Mouse (Mus musculus) subcutaneous adipose tissue, adult 2 months (tissue): Measurements from ENCODE around the gene Ccdc36. TPM values are rescaled to one million over a fixed set of nuclear protein-coding genes. Genes with fewer than 3 reads are reported as not detected.

Experiments
- polyA plus RNA-seq: library from polyadenylated mRNA; depleted of rRNA; stranded (reverse); fragments of >200 nt; gene quantifications from 2 replicates; pipeline ENCODE4 v1.2.3, GENCODE M21; 2012; ENCODE audit warnings: low replicate concordance; rRNA removed

The Ccdc36 gene
- 0.10 TPM in 1 of 2 replicates, not detected in the other for polyA plus RNA-seq

GRCm38 (mm10) chr9:108428384-108428783, at the start of gene Ccdc36:
Gene Ccdc36, minus strand, starts transcription at chr9:108428484.

GRCm38 (mm10) chr9:108461181-108461631, 32.9 kb upstream of the Ccdc36 start, which contains the start of gene Klhdc8b:
Gene Klhdc8b, minus strand, starts transcription at chr9:108461581.

DNA sequence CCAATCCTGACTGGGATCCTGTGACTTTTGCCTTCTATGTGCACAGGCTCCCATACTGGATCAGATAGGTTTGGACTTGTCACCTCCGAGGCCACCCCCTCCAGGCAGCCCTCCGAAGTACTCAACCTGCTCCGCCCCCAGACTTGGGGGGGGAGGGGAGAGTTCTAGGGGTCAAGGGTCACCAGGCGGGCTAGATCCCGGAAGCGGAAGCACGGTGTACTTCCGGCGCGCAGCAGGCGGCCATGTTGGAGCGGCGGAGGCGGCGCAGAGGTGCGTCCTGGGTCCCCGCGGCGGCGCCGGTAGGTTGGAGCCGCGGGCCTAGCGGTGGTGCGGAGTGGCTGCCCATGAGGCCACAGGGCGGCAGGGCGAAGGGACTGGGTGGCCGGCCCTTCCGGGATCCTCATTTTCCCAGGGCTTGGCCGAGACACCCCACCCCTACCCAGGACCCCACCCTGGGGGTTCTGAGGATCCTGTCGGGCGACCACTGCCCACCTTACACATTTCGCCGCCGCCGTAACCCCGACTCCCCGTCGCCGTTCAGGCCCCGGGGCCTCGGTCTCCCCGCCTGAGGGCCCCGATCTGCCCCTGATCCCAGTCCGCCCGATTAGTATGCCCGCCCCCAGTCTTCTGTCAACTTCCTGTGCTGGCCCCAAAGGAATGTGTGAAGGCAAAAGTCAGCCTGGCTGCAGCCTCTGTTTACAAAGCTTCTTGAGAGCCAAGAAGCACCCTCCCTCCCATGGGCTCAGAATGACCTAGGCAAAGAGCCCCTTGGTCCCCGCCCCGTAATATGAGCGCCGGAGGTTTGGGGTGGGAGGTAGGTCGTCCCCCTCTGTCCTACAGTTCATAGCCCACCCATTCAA, 32.3 kb upstream of the Ccdc36 start, which contains the start of gene Ccdc71:
Ccdc71 (plus strand) TSS at position 209 of the 860 bp plus-strand sequence.

DNA sequence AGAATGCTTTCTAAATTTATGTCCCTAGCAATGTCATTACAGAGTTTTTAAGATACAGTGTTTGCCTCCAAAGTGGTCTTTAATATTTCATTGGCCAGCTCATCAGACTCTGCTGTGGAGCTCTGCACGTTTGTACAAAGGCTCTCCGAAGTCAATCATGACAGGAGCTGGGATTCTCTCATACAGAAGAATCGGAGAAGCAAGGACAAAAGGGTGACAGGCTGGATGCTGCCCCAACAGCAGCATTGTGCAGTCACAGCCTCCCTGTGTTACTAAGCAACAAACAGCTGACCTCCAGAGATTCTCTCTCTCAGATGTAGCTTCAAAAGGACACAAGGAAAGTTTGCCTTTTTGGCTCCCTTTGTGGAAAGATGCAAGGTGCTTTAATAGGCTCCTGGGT, 7.9 kb upstream of the Ccdc36 start, which contains the start of gene BC048562:
BC048562 (plus strand) TSS at position 301 of the 400 bp plus-strand sequence.

DNA sequence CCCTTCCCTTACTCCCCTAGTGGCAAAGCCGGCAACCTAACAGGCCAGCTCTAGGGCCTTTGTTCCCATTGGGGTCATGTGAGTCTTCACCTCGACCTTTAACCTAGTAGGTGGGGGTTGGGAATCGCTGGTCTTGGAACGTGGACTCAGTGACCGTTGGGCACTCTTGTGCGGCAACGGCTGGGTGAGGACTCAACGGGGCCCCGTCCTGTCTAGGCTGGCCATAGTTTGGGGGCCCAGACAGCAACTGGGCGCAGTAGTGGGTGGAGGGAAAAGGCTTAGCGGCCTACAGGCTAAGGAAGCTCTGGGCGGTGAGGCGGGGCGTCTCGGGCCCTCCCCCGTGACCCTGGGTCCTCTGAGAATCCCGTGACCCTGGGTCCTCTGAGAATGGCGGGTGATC, 35.6 kb downstream of the Ccdc36 start, which contains the start of gene 1700102P08Rik:
1700102P08Rik (plus strand) TSS at position 130 of the 400 bp plus-strand sequence.

Other genes starting within 250 kb of the Ccdc36 start
- 0.29 and 1.1 TPM in 2 replicates for gene Bsn, start 238.1 kb downstream of the Ccdc36 start, polyA plus RNA-seq
- gene Dag1, start 164.5 kb downstream of the Ccdc36 start, polyA plus RNA-seq: 65.0 and 108 TPM in 2 replicates
- 32.6 and 34.7 TPM in 2 replicates for gene Nicn1, start 138.1 kb downstream of the Ccdc36 start, polyA plus RNA-seq
- gene Amt, start 131.6 kb downstream of the Ccdc36 start, polyA plus RNA-seq: 6.7 and 22.0 TPM in 2 replicates
- gene Rhoa, start 122.4 kb downstream of the Ccdc36 start, polyA plus RNA-seq: 192 and 239 TPM in 2 replicates
- gene Tcta, start 122.3 kb downstream of the Ccdc36 start, polyA plus RNA-seq: 59.0 and 105 TPM in 2 replicates
- 1,212 and 1,799 TPM in 2 replicates for gene Gpx1, start 89.6 kb downstream of the Ccdc36 start, polyA plus RNA-seq
- 82.2 and 92.5 TPM in 2 replicates for gene Usp4, start 80.6 kb downstream of the Ccdc36 start, polyA plus RNA-seq
- 0.21 and 0.27 TPM in 2 replicates for gene 1700102P08Rik, start 35.7 kb downstream of the Ccdc36 start, polyA plus RNA-seq
- not detected in 2 replicates for gene BC048562, start 8.0 kb upstream of the Ccdc36 start, polyA plus RNA-seq
- gene Ccdc71, start 32.0 kb upstream of the Ccdc36 start, polyA plus RNA-seq: 20.4 and 34.4 TPM in 2 replicates
- gene Klhdc8b, start 33.1 kb upstream of the Ccdc36 start, polyA plus RNA-seq: 70.2 and 91.7 TPM in 2 replicates
- 223 and 264 TPM in 2 replicates for gene Lamb2, start 51.3 kb upstream of the Ccdc36 start, polyA plus RNA-seq
- gene Usp19, start 62.1 kb upstream of the Ccdc36 start, polyA plus RNA-seq: 179 and 216 TPM in 2 replicates
- gene Qars, start 79.2 kb upstream of the Ccdc36 start, polyA plus RNA-seq: 172 and 318 TPM in 2 replicates
- gene Qrich1, start 88.3 kb upstream of the Ccdc36 start, polyA plus RNA-seq: 93.6 and 129 TPM in 2 replicates
- gene Impdh2, start 131.8 kb upstream of the Ccdc36 start, polyA plus RNA-seq: 48.0 and 173 TPM in 2 replicates
- 38.3 and 48.7 TPM in 2 replicates for gene Ndufaf3, start 138.9 kb upstream of the Ccdc36 start, polyA plus RNA-seq
- gene Dalrd3, start 141.4 kb upstream of the Ccdc36 start, polyA plus RNA-seq: 120 and 203 TPM in 2 replicates
- gene Wdr6, start 150.3 kb upstream of the Ccdc36 start, polyA plus RNA-seq: 41.1 and 162 TPM in 2 replicates
- gene P4htm, start 169.2 kb upstream of the Ccdc36 start, polyA plus RNA-seq: 5.3 and 35.1 TPM in 2 replicates
- gene Arih2, start 220.9 kb upstream of the Ccdc36 start, polyA plus RNA-seq: 35.0 and 41.4 TPM in 2 replicates
- 36.9 and 73.5 TPM in 2 replicates for gene Slc25a20, start 233.6 kb upstream of the Ccdc36 start, polyA plus RNA-seq